Mouse (Mus musculus): ENCODE measurements around the gene Npffr2. TPM values are rescaled to one million over a fixed set of nuclear protein-coding genes. Genes with fewer than 3 reads are reported as not detected.
A peak's percentile ranks its signal among the peaks of the same experiment; 100 is the strongest.

The Npffr2 gene
- polyA plus RNA-seq (2012; rRNA removed): 0.06 TPM in 1 of 2 replicates, not detected in the other

DNA sequence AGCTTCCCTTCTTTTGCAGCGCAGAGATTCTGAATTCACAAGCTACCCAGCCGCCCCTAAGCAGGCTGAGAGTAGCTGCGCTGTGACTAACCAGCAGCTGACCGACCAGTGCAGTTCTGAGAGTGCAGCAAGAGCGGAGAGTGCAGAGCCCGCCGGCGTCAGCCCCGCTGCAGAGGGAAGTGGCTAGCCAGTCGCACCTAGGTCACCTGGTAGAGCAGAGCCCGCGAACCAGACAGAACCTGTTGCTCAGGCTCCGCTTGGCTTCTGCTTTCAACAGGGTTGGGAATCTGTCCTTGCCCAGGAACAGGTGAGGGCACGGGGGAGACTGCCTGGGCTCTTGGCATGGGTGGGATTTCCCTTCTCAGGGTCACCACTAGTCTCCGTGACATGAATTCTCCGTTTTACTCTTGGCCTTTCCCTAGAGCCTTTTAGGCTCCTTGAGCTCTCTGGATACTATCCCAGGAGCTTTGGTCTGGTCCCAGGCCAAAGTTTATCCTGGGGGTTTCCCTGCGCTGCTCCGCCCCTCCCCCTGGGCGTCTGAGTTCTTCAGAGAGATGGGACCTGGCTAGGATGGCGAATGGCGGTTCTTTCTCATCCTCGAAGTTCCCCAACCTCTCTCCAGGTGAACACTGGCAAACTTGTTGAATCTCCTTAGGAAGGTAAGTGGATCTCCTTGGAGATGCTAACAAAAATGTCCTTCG is at the start of gene Npffr2:
TSS of gene Npffr2 (plus strand) at position 552 of the 701 bp plus-strand sequence.
- Histone ChIP-seq H3K4me3 (ENCODE audit: control insufficient read depth, low read depth, low read length) (peak within 1 kb of the TSS; percentile 35; the same call in 1 of the 2 replicates), H3K27ac (ENCODE audit: control insufficient read depth, insufficient read depth, low read depth, low read length) (no peak within 1 kb of the TSS), H3K27me3 (ENCODE audit: control insufficient read depth, insufficient read depth, low read length) (no peaks in the 10 kb centered on the region), H3K4me1 (ENCODE audit: control insufficient read depth, insufficient read depth, low read length) (peaks cover 3% of the 10 kb centered on the region; the same call in 1 of the 2 replicates), H3K36me3 (ENCODE audit: control insufficient read depth, insufficient read depth, low read length) (no peaks in the 10 kb centered on the region)
- TF ChIP-seq CTCF (IDR thresholded peaks at IDR 0.05; ENCODE audit: control insufficient read depth, insufficient read depth, insufficient replicate concordance, low read depth, low read length) (no peak), POLR2A (IDR thresholded peaks at IDR 0.05; ENCODE audit: control insufficient read depth, low read depth, low read length) (no peak)

- TF ChIP-seq CTCF (IDR thresholded peaks at IDR 0.05; ENCODE audit: control insufficient read depth, insufficient read depth, insufficient replicate concordance, low read depth, low read length) (no peak), POLR2A (IDR thresholded peaks at IDR 0.05; ENCODE audit: control insufficient read depth, low read depth, low read length) (no peak)
- H3K4me3 ChIP-seq (ENCODE audit: control insufficient read depth, low read depth, low read length): no peak overlapping the region
- H3K4me1 ChIP-seq (ENCODE audit: control insufficient read depth, insufficient read depth, low read length): no peaks in the 10 kb centered on the region
- no peaks in the 10 kb centered on the region for H3K27me3 ChIP-seq (ENCODE audit: control insufficient read depth, insufficient read depth, low read length)
- H3K27ac ChIP-seq (ENCODE audit: control insufficient read depth, insufficient read depth, low read depth, low read length): no peak overlapping the region
- H3K36me3 ChIP-seq (ENCODE audit: control insufficient read depth, insufficient read depth, low read length): no peaks in the 10 kb centered on the region
Measured at GRCm38 (mm10) chr5:89492560-89492959, 34.7 kb upstream of the Npffr2 start.

DNA sequence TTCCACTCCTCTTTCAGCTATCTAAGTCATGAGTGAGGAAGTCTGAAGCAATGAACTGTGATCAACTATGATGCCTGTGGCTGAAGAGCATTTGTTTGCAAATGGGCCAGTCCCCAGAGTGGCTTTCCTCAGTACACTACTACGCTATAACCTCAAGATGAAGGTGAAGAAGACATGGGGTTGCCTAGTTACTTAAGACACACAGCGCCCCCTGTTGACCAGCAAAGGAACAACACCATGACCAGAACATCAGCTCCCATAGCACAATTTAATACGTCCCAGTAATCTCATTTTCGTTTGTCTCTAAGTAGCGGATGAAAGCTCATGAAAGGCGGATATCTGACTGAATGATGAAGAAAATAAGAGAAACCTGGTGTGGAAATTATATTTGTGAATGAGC is 27.0 kb upstream of the Npffr2 start:
- Histone ChIP-seq H3K27ac (ENCODE audit: control insufficient read depth, insufficient read depth, low read depth, low read length) (no peak overlapping the region), H3K4me1 (ENCODE audit: control insufficient read depth, insufficient read depth, low read length) (0 out of 2 replicates have a peak, but pooled peaks cover 2% of the 10 kb centered on the region), H3K27me3 (ENCODE audit: control insufficient read depth, insufficient read depth, low read length) (no peaks in the 10 kb centered on the region), H3K4me3 (ENCODE audit: control insufficient read depth, low read depth, low read length) (no peak overlapping the region), H3K36me3 (ENCODE audit: control insufficient read depth, insufficient read depth, low read length) (no peaks in the 10 kb centered on the region)
- peak; percentile 47; the same call in 1 of the 2 replicates for TF ChIP-seq CTCF (IDR thresholded peaks at IDR 0.05; ENCODE audit: control insufficient read depth, insufficient read depth, insufficient replicate concordance, low read depth, low read length)
- TF ChIP-seq POLR2A (IDR thresholded peaks at IDR 0.05; ENCODE audit: control insufficient read depth, low read depth, low read length): no peak

GRCm38 (mm10) chr5:89518641-89519040 is 8.6 kb upstream of the Npffr2 start:
- Histone ChIP-seq H3K4me3 (ENCODE audit: control insufficient read depth, low read depth, low read length) (no peak overlapping the region), H3K36me3 (ENCODE audit: control insufficient read depth, insufficient read depth, low read length) (no peaks in the 10 kb centered on the region), H3K27ac (ENCODE audit: control insufficient read depth, insufficient read depth, low read depth, low read length) (no peak overlapping the region), H3K27me3 (ENCODE audit: control insufficient read depth, insufficient read depth, low read length) (no peaks in the 10 kb centered on the region), H3K4me1 (ENCODE audit: control insufficient read depth, insufficient read depth, low read length) (no peaks in the 10 kb centered on the region)
- no peak for TF ChIP-seq CTCF (IDR thresholded peaks at IDR 0.05; ENCODE audit: control insufficient read depth, insufficient read depth, insufficient replicate concordance, low read depth, low read length)

- no peak overlapping the region for H3K27ac ChIP-seq (ENCODE audit: control insufficient read depth, insufficient read depth, low read depth, low read length)
- TF ChIP-seq POLR2A (IDR thresholded peaks at IDR 0.05; ENCODE audit: control insufficient read depth, low read depth, low read length) (no peak), CTCF (IDR thresholded peaks at IDR 0.05; ENCODE audit: control insufficient read depth, insufficient read depth, insufficient replicate concordance, low read depth, low read length) (no peak)
- no peak overlapping the region for H3K4me3 ChIP-seq (ENCODE audit: control insufficient read depth, low read depth, low read length)
- no peaks in the 10 kb centered on the region for H3K36me3 ChIP-seq (ENCODE audit: control insufficient read depth, insufficient read depth, low read length)
- no peaks in the 10 kb centered on the region for H3K27me3 ChIP-seq (ENCODE audit: control insufficient read depth, insufficient read depth, low read length)
- H3K4me1 ChIP-seq (ENCODE audit: control insufficient read depth, insufficient read depth, low read length): peaks cover 3% of the 10 kb centered on the region; the same call in 1 of the 2 replicates
Measured at GRCm38 (mm10) chr5:89526181-89526778, 949 bp upstream of the Npffr2 start.

DNA sequence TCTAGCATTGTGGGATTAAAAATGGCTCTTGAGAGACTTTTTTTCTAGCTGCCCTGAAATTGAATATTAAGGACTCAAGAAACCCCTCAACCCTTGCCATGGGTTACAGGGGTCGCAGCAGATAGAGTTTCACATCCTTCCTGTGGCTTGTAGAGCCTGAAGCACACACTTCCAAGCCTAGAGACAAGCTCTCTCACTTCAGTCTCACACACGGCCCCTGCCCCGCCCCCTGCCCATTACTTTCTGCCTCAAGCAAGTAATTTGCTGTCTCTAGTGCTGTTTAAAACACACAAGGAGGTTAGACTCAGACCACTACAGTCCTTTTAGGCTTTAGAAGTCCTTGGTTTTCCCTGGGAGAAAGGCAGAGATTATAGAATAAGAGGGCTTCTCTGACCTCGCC is 1.7 kb downstream of the Npffr2 start:
- Histone ChIP-seq H3K36me3 (ENCODE audit: control insufficient read depth, insufficient read depth, low read length) (no peaks in the 10 kb centered on the region), H3K27me3 (ENCODE audit: control insufficient read depth, insufficient read depth, low read length) (no peaks in the 10 kb centered on the region), H3K4me1 (ENCODE audit: control insufficient read depth, insufficient read depth, low read length) (peaks cover 3% of the 10 kb centered on the region; the same call in 1 of the 2 replicates), H3K27ac (ENCODE audit: control insufficient read depth, insufficient read depth, low read depth, low read length) (no peak overlapping the region), H3K4me3 (ENCODE audit: control insufficient read depth, low read depth, low read length) (no peak overlapping the region)
- TF ChIP-seq CTCF (IDR thresholded peaks at IDR 0.05; ENCODE audit: control insufficient read depth, insufficient read depth, insufficient replicate concordance, low read depth, low read length): no peak

DNA sequence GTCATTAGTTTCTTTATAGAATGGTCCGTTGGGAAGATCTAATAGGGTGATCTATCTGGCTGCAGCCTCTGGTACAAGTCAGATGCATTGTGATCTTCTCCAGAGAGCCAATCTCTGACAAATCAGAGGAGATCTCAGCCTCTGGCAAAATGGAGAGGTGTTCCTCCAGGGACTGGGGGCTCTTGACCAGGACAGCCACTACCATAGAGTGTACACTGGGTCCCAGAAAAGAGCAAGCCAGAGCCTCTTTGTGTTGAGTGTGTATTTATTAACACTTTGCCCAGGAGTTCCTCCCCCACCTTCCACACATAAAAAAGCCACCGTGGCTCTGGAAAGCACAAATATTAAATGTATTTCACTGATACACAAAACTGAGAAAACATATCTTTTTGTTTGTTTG is 2.2 kb downstream of the Npffr2 start:
- TF ChIP-seq POLR2A (IDR thresholded peaks at IDR 0.05; ENCODE audit: control insufficient read depth, low read depth, low read length) (no peak), CTCF (IDR thresholded peaks at IDR 0.05; ENCODE audit: control insufficient read depth, insufficient read depth, insufficient replicate concordance, low read depth, low read length) (no peak)
- Histone ChIP-seq H3K4me1 (ENCODE audit: control insufficient read depth, insufficient read depth, low read length) (peaks cover 3% of the 10 kb centered on the region; the same call in 1 of the 2 replicates), H3K27me3 (ENCODE audit: control insufficient read depth, insufficient read depth, low read length) (no peaks in the 10 kb centered on the region), H3K4me3 (ENCODE audit: control insufficient read depth, low read depth, low read length) (no peak overlapping the region), H3K36me3 (ENCODE audit: control insufficient read depth, insufficient read depth, low read length) (no peaks in the 10 kb centered on the region), H3K27ac (ENCODE audit: control insufficient read depth, insufficient read depth, low read depth, low read length) (no peak overlapping the region)
